Mouse (Mus musculus) lung, adult 2 months (tissue): ENCODE data around the gene Lgr6. TPM values are rescaled to one million over a fixed set of nuclear protein-coding genes. Genes with fewer than 3 reads are reported as not detected.

Experiments
- DNase-seq: peaks from one replicate; pipeline ENCODE4 v3.0.0; 2022
- H3K4me1 ChIP-seq: fragments of 200-500 bp; 2 replicates; pipeline ENCODE4 v1.6.1; 2011; ENCODE audit warnings: low read length; ENCODE audit not compliant: control insufficient read depth, insufficient read depth
- H3K4me3 ChIP-seq: fragments of 200-500 bp; replicated peaks from 2 replicates; pipeline ENCODE3; 2011; ENCODE audit warnings: low read depth, mild to moderate bottlenecking, control low read depth, low read length; ENCODE audit errors: extremely low read depth
- CTCF ChIP-seq: fragments of 200-500 bp; IDR thresholded peaks from 2 replicates; pipeline ENCODE4 v1.5.1; 2011; ENCODE audit warnings: mild to moderate bottlenecking, low read length, control low read depth; ENCODE audit not compliant: insufficient read depth
- POLR2A ChIP-seq: fragments of 200-500 bp; IDR thresholded peaks from 2 replicates; pipeline ENCODE4 v1.6.1; 2011; ENCODE audit warnings: low read depth, mild to moderate bottlenecking, control low read depth, low read length, borderline replicate concordance; ENCODE audit errors: extremely low read depth
- WGBS: fragments of 180-500 bp; shearing (Covaris S2); methylation state at CpG from one replicate; pipeline ENCODE4 v1.1.7; 2018; 5-methylcytosine and 5-hydroxymethylcytosine counted together
- polyA plus RNA-seq: library from polyadenylated mRNA; depleted of rRNA; stranded (reverse); fragments of >200 nt; gene quantifications from 2 replicates; pipeline ENCODE4 v1.2.3, GENCODE M21; 2012

Gene Lgr6
- polyA plus RNA-seq, 1 experiment = 4.1 TPM

- no peak for DNase-seq
- TF ChIP-seq POLR2A (no peak), CTCF (no peak)
- WGBS = 16% methylated on average over 27 of the region's 28 CpGs
- Histone ChIP-seq H3K4me3 (no peak overlapping the region), H3K4me1 (no peaks in the 10 kb centered on the region)
Measured at GRCm38 (mm10) chr1:135085296-135085871, 19.7 kb downstream of the Lgr6 start.

DNA sequence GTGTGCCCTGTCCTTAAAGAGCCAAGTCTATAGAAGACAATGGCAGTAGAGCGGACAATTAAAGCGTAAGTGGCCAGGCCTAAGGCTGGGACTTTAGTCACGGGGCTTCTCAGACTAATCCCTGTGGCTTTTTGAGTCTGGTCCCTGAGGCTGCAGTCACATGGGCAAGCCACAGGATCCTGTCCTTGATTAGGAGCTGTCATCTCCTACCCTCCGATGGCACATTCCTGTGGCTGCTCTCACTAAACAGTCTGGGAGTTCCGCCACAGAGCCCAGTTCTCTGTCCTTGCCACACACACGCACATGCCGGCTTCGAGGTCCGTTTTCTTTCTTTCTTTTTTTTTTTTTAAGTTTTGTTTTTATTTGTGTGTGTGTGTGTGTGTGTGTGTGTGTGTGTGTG is 21.6 kb downstream of the Lgr6 start:
- DNase-seq = no peak
- H3K4me1 ChIP-seq = no peaks in the 10 kb centered on the region

DNA sequence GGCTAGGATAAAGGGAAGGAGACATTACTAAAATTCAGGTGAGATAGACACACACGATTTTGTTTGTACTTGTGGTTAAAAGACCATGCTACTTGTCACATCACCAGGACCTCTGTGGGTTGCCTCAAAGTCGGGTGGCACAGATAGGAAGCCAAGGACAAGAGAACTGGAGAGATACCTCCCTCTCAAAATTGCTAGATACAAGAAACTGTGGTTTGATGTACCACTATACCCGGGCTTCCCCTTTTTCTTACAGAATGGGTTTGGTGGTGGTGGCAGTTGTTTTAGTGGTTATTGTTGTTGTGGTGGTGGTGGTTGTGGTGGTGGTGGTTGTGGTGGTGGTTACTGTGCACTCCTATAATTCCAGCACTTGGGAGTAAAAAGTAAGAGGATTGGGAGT is 22.8 kb downstream of the Lgr6 start:
- no peak for TF ChIP-seq POLR2A
- no peak for TF ChIP-seq CTCF
- WGBS = 49% methylated on average over 3 of the region's 3 CpGs
- no peak for DNase-seq

More for the DNA sequence above, 21.6 kb downstream of the Lgr6 start:
- TF ChIP-seq POLR2A = no peak
- TF ChIP-seq CTCF = no peak
- WGBS = 74% methylated on average over 9 of the region's 9 CpGs
- H3K4me3 ChIP-seq = no peak overlapping the region

DNA sequence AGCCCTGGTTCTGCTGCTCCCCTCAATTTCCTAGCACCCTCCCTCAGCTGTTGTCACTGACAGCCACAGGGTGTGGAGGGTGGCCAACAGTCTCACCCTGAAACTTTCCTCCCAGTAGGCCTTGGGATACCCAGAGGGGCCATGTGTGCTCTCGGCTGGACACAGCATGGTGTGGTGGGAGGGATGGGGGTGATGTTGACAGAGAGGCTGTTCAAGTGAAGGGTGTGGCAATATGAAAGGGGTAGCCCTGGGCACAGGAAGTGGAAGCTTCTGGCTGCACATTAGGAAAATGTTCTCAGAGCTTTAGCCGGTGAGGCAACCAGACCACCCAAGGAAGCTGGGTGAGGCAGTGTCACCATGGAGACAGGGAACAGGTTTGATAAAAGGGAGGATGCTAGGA is 26.1 kb downstream of the Lgr6 start:
- DNase-seq = no peak
- TF ChIP-seq POLR2A (no peak), CTCF (no peak)
- Histone ChIP-seq H3K4me3 (no peak overlapping the region), H3K4me1 (no peaks in the 10 kb centered on the region)
- 15% methylated on average over 2 of the region's 2 CpGs for WGBS

More for the DNA sequence above, 22.8 kb downstream of the Lgr6 start:
- no peaks in the 10 kb centered on the region for H3K4me1 ChIP-seq
- H3K4me3 ChIP-seq = no peak overlapping the region

DNA sequence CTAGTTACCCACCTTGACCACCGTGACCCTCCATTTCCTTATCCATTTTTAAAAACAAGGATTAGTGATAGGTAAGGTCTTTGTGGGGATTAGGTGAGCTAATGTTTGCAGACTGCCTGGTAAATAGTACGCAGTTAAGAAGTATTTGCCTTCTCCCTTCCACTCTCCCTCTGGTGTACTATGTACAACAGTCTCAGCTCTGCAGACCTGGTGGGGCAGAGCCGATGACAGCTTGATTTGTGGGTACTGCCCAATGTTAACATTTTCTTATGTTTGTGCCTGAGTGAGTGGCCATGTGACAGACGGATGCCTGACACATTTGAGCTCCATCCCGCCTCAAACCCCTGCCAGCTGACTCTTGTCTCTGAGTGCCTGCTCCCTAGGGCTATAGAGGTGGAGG is 28.6 kb downstream of the Lgr6 start:
- Histone ChIP-seq H3K4me3 (no peak overlapping the region), H3K4me1 (no peaks in the 10 kb centered on the region)
- no peak for DNase-seq
- 40% methylated on average over 5 of the region's 5 CpGs for WGBS
- no peak for TF ChIP-seq POLR2A
- TF ChIP-seq CTCF = no peak

GRCm38 (mm10) chr1:135075270-135075669 is 29.8 kb downstream of the Lgr6 start:
- no peak overlapping the region for H3K4me3 ChIP-seq
- DNase-seq = no peak
- TF ChIP-seq POLR2A = no peak
- no peak for TF ChIP-seq CTCF
- WGBS = 94% methylated on average over 1 of the region's 1 CpGs
- H3K4me1 ChIP-seq = no peaks in the 10 kb centered on the region

GRCm38 (mm10) chr1:135072643-135073042 is 32.4 kb downstream of the Lgr6 start:
- WGBS = 31% methylated on average over 5 of the region's 5 CpGs
- TF ChIP-seq POLR2A (no peak), CTCF (no peak)
- no peak for DNase-seq

GRCm38 (mm10) chr1:135069841-135070240 is 35.2 kb downstream of the Lgr6 start:
- H3K4me1 ChIP-seq = no peaks in the 10 kb centered on the region
- H3K4me3 ChIP-seq = no peak overlapping the region
- TF ChIP-seq CTCF (no peak), POLR2A (no peak)
- WGBS = 70% methylated on average over 8 of the region's 8 CpGs
- no peak for DNase-seq

More at GRCm38 (mm10) chr1:135072643-135073042, 32.4 kb downstream of the Lgr6 start:
- Histone ChIP-seq H3K4me1 (no peaks in the 10 kb centered on the region), H3K4me3 (no peak overlapping the region)

- DNase-seq = no peak
- Histone ChIP-seq H3K4me3 (no peak overlapping the region), H3K4me1 (no peaks in the 10 kb centered on the region)
- no peak for TF ChIP-seq POLR2A
- TF ChIP-seq CTCF = no peak
- WGBS = 90% methylated on average over 2 of the region's 2 CpGs
Measured at GRCm38 (mm10) chr1:135064525-135064924, 40.6 kb downstream of the Lgr6 start.

DNA sequence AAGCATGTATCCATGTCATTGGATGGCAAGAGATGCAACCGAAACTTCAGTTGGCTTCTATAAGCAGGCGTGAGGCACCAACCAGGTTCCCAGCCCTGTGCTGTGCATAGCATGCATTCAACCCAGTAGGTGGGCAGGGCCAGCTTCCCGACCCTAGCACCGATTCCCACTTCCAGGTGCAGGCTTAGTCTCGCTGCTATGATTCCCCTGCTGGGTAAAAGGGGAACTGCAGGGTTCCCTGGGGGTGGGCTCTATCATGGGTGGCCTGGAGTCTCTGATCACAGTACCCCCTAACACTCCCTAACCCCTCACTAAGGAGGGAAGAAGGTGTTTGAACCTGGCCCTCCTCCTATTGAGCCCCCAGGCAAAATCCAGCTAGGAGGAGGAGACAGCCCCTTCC is 42.1 kb downstream of the Lgr6 start:
- no peaks in the 10 kb centered on the region for H3K4me1 ChIP-seq
- H3K4me3 ChIP-seq = no peak overlapping the region
- DNase-seq = no peak
- WGBS = 67% methylated on average over 5 of the region's 5 CpGs
- no peak for TF ChIP-seq CTCF
- TF ChIP-seq POLR2A = no peak

DNA sequence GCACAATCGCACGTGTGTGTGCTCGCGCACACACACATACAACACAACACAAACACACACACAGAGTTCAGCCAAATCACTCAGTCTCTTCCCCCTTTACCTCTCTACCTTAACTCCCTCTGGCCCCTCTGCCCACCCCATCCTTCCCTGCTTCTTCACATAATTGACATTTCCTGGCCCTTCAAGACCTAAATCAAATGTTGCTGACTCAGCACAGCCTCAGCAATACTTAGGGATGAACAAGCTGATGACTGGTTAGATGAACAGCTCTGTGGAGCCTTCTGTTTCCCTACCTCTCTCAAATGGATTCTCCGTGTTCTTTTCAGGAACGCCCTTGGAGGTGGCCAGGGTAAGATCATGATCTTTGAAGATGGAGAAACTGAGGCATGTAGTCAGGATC is 43.8 kb downstream of the Lgr6 start:
- no peak for DNase-seq
- WGBS = 94% methylated on average over 6 of the region's 6 CpGs

GRCm38 (mm10) chr1:135060174-135060573 is 44.9 kb downstream of the Lgr6 start:
- 60% methylated on average over 6 of the region's 6 CpGs for WGBS
- TF ChIP-seq CTCF (no peak), POLR2A (no peak)
- Histone ChIP-seq H3K4me1 (no peaks in the 10 kb centered on the region), H3K4me3 (no peak overlapping the region)
- DNase-seq = no peak

More for the DNA sequence above, 43.8 kb downstream of the Lgr6 start:
- Histone ChIP-seq H3K4me3 (no peak overlapping the region), H3K4me1 (no peaks in the 10 kb centered on the region)
- TF ChIP-seq POLR2A (no peak), CTCF (no peak)
